Mouse (Mus musculus): Measurements from ENCODE around the gene Tent5d. TPM values are rescaled to one million over a fixed set of nuclear protein-coding genes. Genes with fewer than 3 reads are reported as not detected.

Tent5d gene
- not detected for total RNA-seq (2021)
- long read RNA-seq, experiment 1: 0 reads
- long read RNA-seq, experiment 2: 0 reads

DNA sequence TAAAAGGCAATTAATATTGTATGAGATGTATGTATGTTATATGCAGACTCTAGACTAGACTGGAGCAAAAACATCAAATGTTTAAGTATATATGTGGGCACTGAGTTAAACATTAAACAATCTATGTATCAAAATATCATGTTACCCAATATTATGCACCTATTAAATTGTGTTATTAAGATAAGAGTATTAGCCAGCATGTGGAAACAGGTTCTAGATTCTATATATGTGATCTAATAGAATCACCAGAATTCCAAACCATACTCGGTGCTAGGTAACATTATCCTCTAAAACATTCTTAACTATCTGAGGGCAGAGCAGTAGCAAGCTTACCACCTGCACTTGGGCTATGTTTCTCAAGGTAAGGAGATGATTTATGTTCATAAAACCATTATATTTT, at the start of gene Tent5d:
TSS of gene Tent5d (plus strand) at position 301 of the 400 bp plus-strand sequence.
- no peak for DNase-seq

DNA sequence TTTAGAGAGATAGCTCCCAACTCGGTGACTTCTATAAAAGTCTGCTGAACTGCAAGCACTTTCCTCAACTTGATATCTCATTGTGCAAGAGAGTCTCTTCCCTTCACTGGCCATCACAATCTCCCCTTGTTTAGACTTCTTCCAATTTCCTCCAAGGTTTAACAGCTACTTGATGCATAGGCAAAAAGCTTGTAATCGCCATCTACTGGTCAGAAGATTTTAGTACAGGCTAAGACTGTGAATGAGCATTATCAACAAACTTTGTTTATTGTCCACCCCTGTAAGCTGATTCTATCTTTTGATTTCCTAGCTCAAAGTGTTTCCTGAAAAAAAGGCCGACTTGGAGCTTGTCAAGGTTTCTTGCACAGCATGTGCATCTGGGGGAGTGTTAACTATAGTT, 24.5 kb upstream of the Tent5d start:
- no peak for DNase-seq

DNA sequence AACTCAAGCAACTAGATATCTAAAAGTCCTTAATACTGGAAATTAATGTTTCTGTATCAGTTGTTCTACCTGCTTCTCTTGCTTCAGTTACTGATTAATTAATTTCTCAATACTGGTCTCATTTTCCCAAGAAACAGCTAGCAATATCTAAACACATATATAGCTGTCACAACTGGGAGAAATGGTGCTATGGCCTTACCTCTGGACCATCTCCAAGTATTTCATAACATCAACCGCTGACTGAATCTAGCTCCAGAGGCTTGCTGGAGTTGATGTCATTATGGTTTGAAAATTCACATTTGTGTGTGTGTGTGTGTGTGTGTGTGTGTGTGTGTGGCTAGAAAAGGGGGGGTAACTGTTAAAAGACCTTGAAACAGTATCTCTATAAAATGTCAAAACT, 2.3 kb upstream of the Tent5d start:
- no peak for DNase-seq

DNA sequence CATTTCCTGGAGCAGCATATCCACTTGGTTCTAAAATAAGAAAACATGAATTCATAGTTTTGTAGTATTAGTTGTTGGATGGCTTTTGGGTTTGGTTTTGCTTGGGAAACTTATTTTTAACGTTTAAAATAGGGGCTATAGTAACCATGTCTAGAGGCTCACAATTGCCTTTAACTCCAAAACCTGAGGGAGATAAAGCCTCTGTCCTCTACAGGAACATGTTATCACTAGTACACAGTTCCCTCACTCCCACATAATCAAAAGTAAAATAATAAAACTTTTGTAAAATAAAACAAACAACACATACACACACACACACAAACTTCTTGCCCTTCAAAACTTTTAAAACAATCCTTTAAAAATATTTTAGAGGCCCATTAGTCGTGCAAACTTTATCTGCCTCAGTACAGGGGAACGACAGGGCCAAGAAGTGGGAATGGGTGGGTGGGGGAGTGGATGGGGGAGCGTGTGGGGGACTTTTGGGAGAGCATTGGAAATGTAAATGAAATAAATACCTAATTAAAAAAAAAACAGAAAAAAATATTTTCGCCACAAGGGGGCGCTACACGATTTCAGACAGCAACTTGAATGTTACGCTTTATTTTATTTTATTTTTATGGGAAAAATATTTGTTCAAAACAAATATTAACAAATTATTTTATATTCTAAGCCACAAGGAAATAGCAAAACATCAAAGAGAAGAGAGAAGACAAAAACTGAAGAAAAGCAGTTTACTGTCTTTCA, 1.5 kb upstream of the Tent5d start:
- no peak for DNase-seq

DNA sequence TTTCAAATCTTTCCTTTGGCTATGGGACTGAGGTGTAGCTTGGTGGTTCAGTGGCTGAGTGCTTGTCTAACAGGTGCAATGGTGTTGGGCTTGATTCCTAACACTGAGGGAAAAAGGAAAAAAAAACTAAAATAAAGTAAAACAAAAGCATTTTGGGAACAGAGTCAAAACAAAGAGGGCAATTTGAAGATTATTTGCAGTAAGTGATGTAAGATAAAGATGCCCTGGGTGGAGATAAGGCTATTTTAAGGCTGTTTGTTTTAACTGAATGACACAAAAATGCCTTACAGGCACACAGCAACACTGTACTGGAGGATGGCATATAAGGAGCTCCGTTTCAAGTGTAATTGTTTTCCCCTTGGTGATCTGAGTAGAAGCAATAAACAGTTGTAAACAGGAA, 3.4 kb downstream of the Tent5d start:
- no peak for DNase-seq

DNA sequence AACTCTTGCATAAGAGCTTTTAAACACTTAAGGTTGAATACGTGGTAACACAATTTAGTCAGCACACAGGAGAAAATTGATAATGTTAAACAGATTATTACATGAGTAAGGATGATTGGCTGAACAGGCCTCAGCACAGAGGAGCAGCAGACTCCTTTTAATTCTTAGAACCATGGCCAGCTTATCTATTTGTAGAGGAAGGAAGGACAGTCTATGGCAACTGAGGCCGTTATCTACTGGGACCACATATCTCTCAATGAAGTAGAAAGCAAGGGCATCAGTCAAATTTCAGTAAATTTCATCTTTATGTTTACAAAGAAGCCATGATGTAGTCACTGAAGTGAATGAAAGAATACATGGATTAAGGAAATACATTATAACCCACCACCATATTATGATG, 4.5 kb downstream of the Tent5d start:
- no peak for DNase-seq

DNA sequence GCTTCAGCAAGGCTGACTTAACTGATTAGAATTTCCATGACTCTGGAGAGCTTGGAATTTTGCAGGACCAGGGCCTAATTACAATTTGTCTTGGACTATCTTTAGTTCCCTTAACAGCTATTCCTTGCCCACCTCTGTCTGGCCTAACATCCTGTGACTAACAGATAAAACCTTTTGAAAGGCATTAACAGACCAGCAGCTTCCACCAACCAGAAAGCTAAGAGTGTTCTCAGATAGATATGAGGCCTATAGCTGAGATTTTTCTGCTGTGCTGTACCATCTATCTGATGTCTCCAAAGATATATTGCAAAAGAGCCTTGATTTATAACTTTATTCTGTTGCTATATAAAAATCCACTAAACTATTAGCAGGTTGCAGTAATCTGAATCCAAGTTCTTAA, 19.7 kb downstream of the Tent5d start:
- DNase-seq: no peak

DNA sequence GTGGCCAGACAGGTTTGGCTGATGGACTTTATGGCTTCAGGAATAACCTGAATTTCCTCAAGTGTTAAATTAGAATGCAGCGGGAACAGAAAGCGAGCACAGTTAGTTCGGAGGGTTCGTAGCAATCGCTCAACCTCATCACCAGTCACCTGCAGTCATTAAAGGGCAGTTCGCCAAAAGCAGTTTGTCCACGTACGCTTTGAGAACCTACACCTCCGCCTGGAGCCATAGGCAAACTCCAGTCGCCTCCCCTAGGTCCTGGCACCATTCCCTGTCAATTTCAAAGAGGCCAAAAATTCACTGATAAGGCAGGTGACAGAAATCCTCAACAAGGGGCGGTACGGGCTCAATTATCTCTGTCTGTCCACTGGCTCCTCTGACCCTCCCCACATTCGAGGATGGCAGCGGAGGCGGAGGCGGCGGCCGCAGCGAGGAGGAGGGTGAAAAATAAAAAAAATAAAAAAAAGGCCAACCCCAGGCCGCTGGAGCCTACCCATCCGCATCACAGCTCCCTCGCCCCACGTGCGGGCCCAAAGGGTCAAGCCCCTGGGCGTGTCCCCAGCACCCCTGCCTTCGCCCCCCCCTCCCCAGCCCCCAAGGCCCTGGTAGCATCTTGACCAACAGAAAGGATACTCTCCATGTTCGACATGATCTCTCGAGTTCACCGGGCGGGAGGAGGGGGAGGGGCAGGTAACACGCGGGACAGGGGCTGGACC, 23.3 kb downstream of the Tent5d start:
- peak; percentile 2 for DNase-seq

DNA sequence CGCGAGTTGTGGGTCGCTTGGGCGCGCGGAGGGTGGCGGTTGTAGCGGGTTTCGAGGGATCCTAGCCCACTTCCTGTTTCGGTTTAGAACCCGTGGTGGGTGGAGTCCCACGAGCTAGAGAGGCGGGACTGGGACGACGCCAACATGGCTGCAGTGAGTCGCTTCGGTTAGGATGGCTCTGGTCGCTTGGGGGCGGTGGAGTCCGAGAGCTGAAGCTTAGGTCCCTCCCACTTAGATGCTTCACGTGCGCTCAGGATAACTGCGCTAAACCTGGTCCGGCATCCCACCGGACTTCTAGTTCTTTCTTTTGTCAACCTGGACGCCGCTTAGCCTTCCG, 23.8 kb downstream of the Tent5d start, which contains the start of gene 2610002M06Rik:
TSS of gene 2610002M06Rik (minus strand) at position 117 of the 337 bp plus-strand sequence.
- peak; percentile 88 for DNase-seq

DNA sequence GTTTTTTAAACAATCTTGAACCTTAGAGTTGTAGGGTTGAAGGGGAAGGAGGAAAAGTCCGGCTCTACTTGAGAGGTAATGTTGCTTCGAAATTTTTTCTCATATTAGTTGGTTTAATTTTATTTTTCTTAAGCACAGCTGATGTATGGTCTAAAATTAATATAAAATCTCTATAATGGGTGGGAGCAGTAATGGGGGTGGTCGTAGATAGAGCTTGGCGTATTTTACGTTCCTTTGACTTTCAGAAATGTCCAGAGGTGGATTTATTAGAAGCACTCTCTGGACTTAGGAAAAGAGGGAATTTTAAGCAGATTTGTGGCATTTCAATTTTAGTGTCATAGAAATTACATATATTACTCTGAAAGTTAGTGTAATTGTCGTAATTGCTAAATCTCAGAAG, 24.3 kb downstream of the Tent5d start:
- no peak for DNase-seq

DNA sequence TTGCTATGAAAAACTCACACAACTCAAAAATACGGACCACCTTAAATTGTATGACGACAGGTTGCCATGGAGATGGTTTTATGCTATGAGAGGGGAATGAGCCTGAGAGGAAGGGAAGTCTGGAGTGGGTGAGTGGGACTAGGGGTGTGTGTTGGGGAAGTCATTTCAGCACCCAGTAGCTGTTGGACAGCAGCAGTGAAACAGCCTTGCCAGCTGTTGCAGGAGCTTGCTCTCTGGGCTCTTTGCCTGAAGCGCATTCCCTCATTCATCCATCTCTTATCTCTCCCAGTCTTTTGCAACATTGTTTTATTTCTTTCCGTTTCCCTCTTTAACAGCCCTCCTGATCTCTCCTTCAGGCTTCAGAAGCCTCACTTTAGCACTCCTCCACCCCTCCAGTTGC, 65.8 kb downstream of the Tent5d start:
- no peak for DNase-seq

Other genes starting within 250 kb of the Tent5d start
- not detected for gene Tbx22, start 124.6 kb upstream of the Tent5d start, total RNA-seq (2021)
- 1 to 10 TPM; 4.7 to 4.9 TPM for gene 2610002M06Rik, start 23.7 kb downstream of the Tent5d start, total RNA-seq (2021)
- gene Gm732, start 155.9 kb downstream of the Tent5d start, total RNA-seq (2021): not detected

Data from gastrocnemius, postnatal 10 days (tissue).